Mouse (Mus musculus): ENCODE measurements around the gene Fcer2a.

GRCm38 (mm10) chr8:3682435-3682834, 11.5 kb downstream of the Fcer2a start:
- TF ChIP-seq POLR2A (IDR thresholded peaks at IDR 0.05; ENCODE audit: insufficient read depth, low read length) (no peak), CTCF (IDR thresholded peaks at IDR 0.05; ENCODE audit: low read depth, low read length) (no peak)
